Mouse (Mus musculus) heart, adult 2 months (tissue): ENCODE measurements around the gene Tomm70a. TPM values are rescaled to one million over a fixed set of nuclear protein-coding genes. Genes with fewer than 3 reads are reported as not detected.

Experiments
- DNase-seq, 2 experiments: peaks; one replicate each; pipeline ENCODE4 v3.0.0; 2021
- H3K27ac ChIP-seq: fragments of 200-600 bp; 2 replicates; pipeline ENCODE4 v1.8.1; 2022
- H3K27me3 ChIP-seq: fragments of 200-500 bp; 2 replicates; pipeline ENCODE4 v1.6.1; 2012; ENCODE audit warnings: mild to moderate bottlenecking, low read length, inconsistent platforms, mixed read lengths; ENCODE audit not compliant: control insufficient read depth, insufficient read depth
- H3K36me3 ChIP-seq: fragments of 200-500 bp; 2 replicates; pipeline ENCODE4 v1.6.1; 2012; ENCODE audit warnings: low read length, inconsistent platforms; ENCODE audit not compliant: control insufficient read depth, insufficient read depth
- H3K4me1 ChIP-seq: fragments of 200-500 bp; 2 replicates; pipeline ENCODE4 v1.6.1; 2011; ENCODE audit warnings: low read length; ENCODE audit not compliant: control insufficient read depth, insufficient read depth
- H3K4me3 ChIP-seq: fragments of 200-600 bp; 2 replicates; pipeline ENCODE4 v1.8.1; 2022
- H3K79me2 ChIP-seq: fragments of 200-500 bp; replicated peaks from 2 replicates; pipeline ENCODE4 v1.6.1; 2012; ENCODE audit warnings: mild to moderate bottlenecking, inconsistent platforms, low read length, moderate library complexity, mixed read lengths; ENCODE audit not compliant: control insufficient read depth, insufficient read depth
- H3K9ac ChIP-seq: fragments of 200-500 bp; 2 replicates; pipeline ENCODE4 v1.6.1; 2012; ENCODE audit warnings: low read depth, mild to moderate bottlenecking, control low read depth, inconsistent platforms, low read length, mixed read lengths
- CTCF ChIP-seq: fragments of 200-600 bp; IDR thresholded peaks from 2 replicates; pipeline ENCODE4 v1.8.1; 2022; ENCODE audit warnings: antibody characterized with exemption, mild to moderate bottlenecking, moderate library complexity
- EP300 ChIP-seq: fragments of 200-500 bp; IDR thresholded peaks from 2 replicates; pipeline ENCODE4 v1.6.1; 2011; ENCODE audit warnings: low read depth, low read length, control low read depth; ENCODE audit not compliant: insufficient read depth
- POLR2A ChIP-seq: fragments of 200-500 bp; IDR thresholded peaks from 2 replicates; pipeline ENCODE4 v1.6.1; 2011; ENCODE audit warnings: mild to moderate bottlenecking, low read depth, low read length, control low read depth; ENCODE audit not compliant: insufficient read depth
- WGBS: fragments of 180-500 bp; shearing (Covaris S2); methylation state at CpG from one replicate; pipeline ENCODE4 v1.1.7; 2018; 5-methylcytosine and 5-hydroxymethylcytosine counted together
- intact Hi-C: fragments of 180-260 bp; cut with DNase I; formaldehyde crosslinking; loops from one replicate; pipeline ENCODE4 v1.15.1; 2025
- polyA plus RNA-seq: library from polyadenylated mRNA; depleted of rRNA; stranded (reverse); fragments of >200 nt; gene quantifications from 2 replicates; pipeline ENCODE4 v1.2.3, GENCODE M21; 2012
- total RNA-seq, 2 experiments: library from RNA; stranded (reverse); gene quantifications; 2 replicates each; pipeline ENCODE4 v1.2.3; 2021

Tomm70a gene
- total and polyA plus RNA-seq, 3 experiments = 10.6 to 44.1 (median 41.8) TPM

- no peak for DNase-seq
- Histone ChIP-seq H3K4me1 (peaks cover 1% of the 10 kb centered on the region), H3K9ac (no peak overlapping the region; the same call in 1 of the 2 replicates), H3K27me3 (no peaks in the 10 kb centered on the region), H3K27ac (no peak overlapping the region), H3K79me2 (peaks cover 6% of the 10 kb centered on the region; the same call in 1 of the 2 replicates), H3K4me3 (peak overlapping the region; percentile 30), H3K36me3 (peaks cover 18% of the 10 kb centered on the region)
- intact Hi-C loops = loop anchor here (5.0 to 10.0 kb wide), 2 partner anchors 109 to 482 kb away; partner anchors contain the start of genes Cmss1 and Tbc1d23
- 16% methylated on average over 6 of the region's 6 CpGs for WGBS
- TF ChIP-seq CTCF = no peak
- no peak for TF ChIP-seq POLR2A
- TF ChIP-seq EP300 = no peak
These were observed 1.4 kb downstream of the Tomm70a start for GRCm38 (mm10) chr16:57122682-57123445.

GRCm38 (mm10) chr16:57126268-57126667 is 4.8 kb downstream of the Tomm70a start:
- Histone ChIP-seq H3K4me1 (peaks cover 5% of the 10 kb centered on the region), H3K27ac (no peak overlapping the region), H3K4me3 (no peak overlapping the region), H3K27me3 (no peaks in the 10 kb centered on the region), H3K79me2 (peaks cover 9% of the 10 kb centered on the region; the same call in 1 of the 2 replicates), H3K36me3 (peaks cover 28% of the 10 kb centered on the region), H3K9ac (no peak overlapping the region)
- no peak for DNase-seq
- intact Hi-C loops = loop anchor here (10.0 kb wide), 1 partner anchor 479 kb away; the partner anchor contains the start of gene Cmss1
- no peak for TF ChIP-seq EP300
- no peak for TF ChIP-seq POLR2A
- TF ChIP-seq CTCF = no peak
- WGBS = 47% methylated on average over 4 of the region's 4 CpGs

GRCm38 (mm10) chr16:57127825-57128224 is 6.3 kb downstream of the Tomm70a start:
- 26% methylated on average over 2 of the region's 2 CpGs for WGBS
- Histone ChIP-seq H3K9ac (no peak overlapping the region), H3K79me2 (peaks cover 6% of the 10 kb centered on the region; the same call in 1 of the 2 replicates), H3K27me3 (no peaks in the 10 kb centered on the region), H3K27ac (no peak overlapping the region), H3K4me3 (no peak overlapping the region), H3K4me1 (peaks cover 5% of the 10 kb centered on the region), H3K36me3 (peaks cover 26% of the 10 kb centered on the region)
- no peak for TF ChIP-seq POLR2A
- intact Hi-C loops = loop anchor here (10.0 kb wide), 1 partner anchor 477 kb away; the partner anchor contains the start of gene Cmss1
- no peak for DNase-seq

- Histone ChIP-seq H3K27me3 (no peaks in the 10 kb centered on the region), H3K4me1 (peaks cover 4% of the 10 kb centered on the region), H3K4me3 (no peak overlapping the region), H3K36me3 (peaks cover 20% of the 10 kb centered on the region), H3K27ac (no peak overlapping the region), H3K9ac (no peak overlapping the region), H3K79me2 (peaks cover 8% of the 10 kb centered on the region; the same call in 1 of the 2 replicates)
- intact Hi-C loops = no loop called here
- no peak for DNase-seq
- TF ChIP-seq EP300 (no peak), POLR2A (no peak), CTCF (no peak)
- WGBS = 57% methylated on average over 3 of the region's 3 CpGs
These were observed 9.4 kb downstream of the Tomm70a start for GRCm38 (mm10) chr16:57130752-57131400.

GRCm38 (mm10) chr16:57131544-57131943 is 10.0 kb downstream of the Tomm70a start:
- H3K4me3 ChIP-seq = no peak overlapping the region
- H3K27me3 ChIP-seq = no peaks in the 10 kb centered on the region
- H3K9ac ChIP-seq = no peak overlapping the region
- H3K27ac ChIP-seq = no peak overlapping the region
- H3K36me3 ChIP-seq = peaks cover 20% of the 10 kb centered on the region
- no peak for TF ChIP-seq EP300
- TF ChIP-seq POLR2A = no peak
- no peak for TF ChIP-seq CTCF
- peaks cover 8% of the 10 kb centered on the region; the same call in 1 of the 2 replicates for H3K79me2 ChIP-seq
- intact Hi-C loops = no loop called here
- 83% methylated on average over 4 of the region's 4 CpGs for WGBS
- H3K4me1 ChIP-seq = peaks cover 4% of the 10 kb centered on the region
- no peak for DNase-seq
